Mouse (Mus musculus): ENCODE results near the gene Cpne9. TPM values are rescaled to one million over a fixed set of nuclear protein-coding genes. Genes with fewer than 3 reads are reported as not detected.
A peak's percentile ranks its signal among the peaks of the same experiment; 100 is the strongest.
"Not testable (repeated sequence)": the region's sequence is repeated elsewhere in the genome, so short reads cannot be mapped to it uniquely, and the experiment has no call there.

The Cpne9 gene
- polyA plus RNA-seq, 1 experiment: not detected

GRCm38 (mm10) chr6:113330547-113330946 is 48.4 kb downstream of the Cpne9 start:
- peaks cover 16% of the 10 kb centered on the region for H3K4me1 ChIP-seq (ENCODE audit: control insufficient read depth, insufficient read depth, low read length)
- 52% methylated on average over 2 of the region's 2 CpGs for WGBS
- no peak overlapping the region for H3K27ac ChIP-seq (ENCODE audit: insufficient read depth, low read depth, low read length)
- TF ChIP-seq POLR2A (IDR thresholded peaks at IDR 0.05; ENCODE audit: insufficient read depth, low read depth, low read length) (no peak), CTCF (IDR thresholded peaks at IDR 0.05; ENCODE audit: insufficient read depth, low read depth, low read length) (no peak)
- H3K4me3 ChIP-seq (ENCODE audit: insufficient read depth, low read depth, low read length): no peak overlapping the region

GRCm38 (mm10) chr6:113331721-113332120 is 49.6 kb downstream of the Cpne9 start:
- H3K4me3 ChIP-seq (ENCODE audit: insufficient read depth, low read depth, low read length): no peak overlapping the region
- H3K27ac ChIP-seq (ENCODE audit: insufficient read depth, low read depth, low read length): no peak overlapping the region
- WGBS: 91% methylated on average over 11 of the region's 11 CpGs
- TF ChIP-seq POLR2A (IDR thresholded peaks at IDR 0.05; ENCODE audit: insufficient read depth, low read depth, low read length) (no peak), CTCF (IDR thresholded peaks at IDR 0.05; ENCODE audit: insufficient read depth, low read depth, low read length) (no peak)
- H3K4me1 ChIP-seq (ENCODE audit: control insufficient read depth, insufficient read depth, low read length): peaks cover 11% of the 10 kb centered on the region

GRCm38 (mm10) chr6:113332734-113333133 is 50.6 kb downstream of the Cpne9 start:
- not testable (repeated sequence) for H3K4me3 ChIP-seq (ENCODE audit: insufficient read depth, low read depth, low read length)
- whole genome bisulfite sequencing: 53% methylated on average over 6 of the region's 6 CpGs
- Histone ChIP-seq H3K4me1 (ENCODE audit: control insufficient read depth, insufficient read depth, low read length) (peaks cover 11% of the 10 kb centered on the region), H3K27ac (ENCODE audit: insufficient read depth, low read depth, low read length) (0 out of 2 replicates have a peak overlapping the region, but pooled peaks have one; percentile 12)

GRCm38 (mm10) chr6:113333137-113333950 is 51.2 kb downstream of the Cpne9 start:
- TF ChIP-seq CTCF (IDR thresholded peaks at IDR 0.05; ENCODE audit: insufficient read depth, low read depth, low read length) (no peak), POLR2A (IDR thresholded peaks at IDR 0.05; ENCODE audit: insufficient read depth, low read depth, low read length) (no peak)
- WGBS: 35% methylated on average over 14 of the region's 14 CpGs
- H3K4me1 ChIP-seq (ENCODE audit: control insufficient read depth, insufficient read depth, low read length): peaks cover 11% of the 10 kb centered on the region
- no peak overlapping the region for H3K4me3 ChIP-seq (ENCODE audit: insufficient read depth, low read depth, low read length)
- H3K27ac ChIP-seq (ENCODE audit: insufficient read depth, low read depth, low read length): peak overlapping the region; percentile 12; the same call in 1 of the 2 replicates

- Histone ChIP-seq H3K4me3 (ENCODE audit: insufficient read depth, low read depth, low read length) (no peak overlapping the region), H3K4me1 (ENCODE audit: control insufficient read depth, insufficient read depth, low read length) (peaks cover 11% of the 10 kb centered on the region), H3K27ac (ENCODE audit: insufficient read depth, low read depth, low read length) (no peak overlapping the region)
- WGBS: 52% methylated on average over 6 of the region's 6 CpGs
- TF ChIP-seq CTCF (IDR thresholded peaks at IDR 0.05; ENCODE audit: insufficient read depth, low read depth, low read length) (no peak), POLR2A (IDR thresholded peaks at IDR 0.05; ENCODE audit: insufficient read depth, low read depth, low read length) (no peak)
These were observed 52.1 kb downstream of the Cpne9 start for GRCm38 (mm10) chr6:113334216-113334615.

- WGBS: 55% methylated on average over 8 of the region's 8 CpGs
- TF ChIP-seq POLR2A (IDR thresholded peaks at IDR 0.05; ENCODE audit: insufficient read depth, low read depth, low read length) (no peak), CTCF (IDR thresholded peaks at IDR 0.05; ENCODE audit: insufficient read depth, low read depth, low read length) (no peak)
- no peak overlapping the region for H3K4me3 ChIP-seq (ENCODE audit: insufficient read depth, low read depth, low read length)
- H3K4me1 ChIP-seq (ENCODE audit: control insufficient read depth, insufficient read depth, low read length): peaks cover 24% of the 10 kb centered on the region
- no peak overlapping the region for H3K27ac ChIP-seq (ENCODE audit: insufficient read depth, low read depth, low read length)
These were observed 54.9 kb downstream of the Cpne9 start for GRCm38 (mm10) chr6:113336852-113337620.

- peaks cover 20% of the 10 kb centered on the region for H3K4me1 ChIP-seq (ENCODE audit: control insufficient read depth, insufficient read depth, low read length)
- peak overlapping the region; percentile 56 for H3K27ac ChIP-seq (ENCODE audit: insufficient read depth, low read depth, low read length)
- 63% methylated on average over 6 of the region's 6 CpGs for WGBS
- peak overlapping the region; percentile 24 for H3K4me3 ChIP-seq (ENCODE audit: insufficient read depth, low read depth, low read length)
- no peak for TF ChIP-seq POLR2A (IDR thresholded peaks at IDR 0.05; ENCODE audit: insufficient read depth, low read depth, low read length)
- TF ChIP-seq CTCF (IDR thresholded peaks at IDR 0.05; ENCODE audit: insufficient read depth, low read depth, low read length): no peak
These were observed 59.5 kb downstream of the Cpne9 start for GRCm38 (mm10) chr6:113341574-113341973.

GRCm38 (mm10) chr6:113342297-113342696 is 60.2 kb downstream of the Cpne9 start:
- TF ChIP-seq POLR2A (IDR thresholded peaks at IDR 0.05; ENCODE audit: insufficient read depth, low read depth, low read length): no peak
- no peak for TF ChIP-seq CTCF (IDR thresholded peaks at IDR 0.05; ENCODE audit: insufficient read depth, low read depth, low read length)
- 9% methylated on average over 4 of the region's 7 CpGs for WGBS
- peaks cover 20% of the 10 kb centered on the region for H3K4me1 ChIP-seq (ENCODE audit: control insufficient read depth, insufficient read depth, low read length)
- peak overlapping the region; percentile 80 for H3K27ac ChIP-seq (ENCODE audit: insufficient read depth, low read depth, low read length)
- peak overlapping the region; percentile 57 for H3K4me3 ChIP-seq (ENCODE audit: insufficient read depth, low read depth, low read length)

All from olfactory bulb, adult 2 months (tissue).